Mouse (Mus musculus): ENCODE data around the gene Crb3.

Crb3 gene

GRCm38 (mm10) chr17:57107064-57107463 is 48.2 kb downstream of the Crb3 start:
- no peak for DNase-seq

DNA sequence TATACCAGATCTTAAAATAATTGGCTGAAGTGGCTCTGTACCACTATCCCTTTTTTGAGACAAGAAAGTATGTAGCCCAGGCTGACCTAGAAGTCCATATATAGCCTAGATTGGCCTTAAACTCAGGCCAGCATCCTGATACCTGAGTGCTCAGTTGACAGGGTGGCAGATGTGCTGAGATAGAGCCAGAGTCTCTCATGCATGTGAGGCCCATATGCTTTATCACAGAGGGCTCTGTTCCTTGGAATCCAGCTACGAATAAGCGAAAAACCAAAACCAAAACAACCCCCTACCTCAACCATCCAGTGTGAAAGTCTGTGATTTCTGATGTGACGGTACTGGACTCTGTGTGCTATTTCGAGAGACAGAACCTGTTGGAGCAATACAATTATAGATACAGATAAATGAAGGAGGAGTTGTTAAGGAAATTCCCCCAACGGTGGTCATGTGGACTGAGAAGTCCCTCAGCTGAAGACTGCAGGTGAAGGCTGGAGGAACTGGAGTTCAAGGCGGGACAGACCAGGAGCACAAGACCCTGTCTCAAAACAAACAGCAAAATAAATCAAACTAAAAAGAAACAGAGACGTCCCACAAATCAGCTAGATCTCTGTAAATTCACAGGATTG is 49.2 kb downstream of the Crb3 start:
- peak in 1 of 2 experiments; percentile 30 for DNase-seq

GRCm38 (mm10) chr17:57108666-57109171 is 49.8 kb downstream of the Crb3 start:
- DNase-seq = no peak

DNA sequence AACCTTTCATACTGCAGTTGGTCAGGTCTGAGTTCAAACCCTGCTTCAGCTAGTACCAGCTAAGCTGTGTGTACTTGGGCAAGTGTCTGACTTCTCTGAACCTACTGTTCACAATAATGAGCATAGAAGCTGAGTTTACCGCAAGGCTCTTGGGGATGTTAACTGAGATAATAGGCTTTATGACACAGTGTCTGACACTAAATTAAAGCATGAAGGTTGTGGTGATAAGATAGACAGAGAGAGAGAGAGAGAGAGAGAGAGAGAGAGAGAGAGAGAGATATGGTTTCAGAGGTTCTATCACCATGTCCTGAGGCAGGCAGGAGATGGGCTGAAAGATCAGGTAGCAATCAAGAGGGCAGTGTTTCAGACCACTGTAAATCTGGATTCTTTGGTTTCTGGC is 51.1 kb downstream of the Crb3 start:
- no peak for DNase-seq

GRCm38 (mm10) chr17:57112768-57113474 is 54.0 kb downstream of the Crb3 start:
- DNase-seq = no peak

Data from cerebellum, postnatal 14 days (tissue).